9 mouse cellular contexts compared by ENCODE assay signal in the genomic region with DNA sequence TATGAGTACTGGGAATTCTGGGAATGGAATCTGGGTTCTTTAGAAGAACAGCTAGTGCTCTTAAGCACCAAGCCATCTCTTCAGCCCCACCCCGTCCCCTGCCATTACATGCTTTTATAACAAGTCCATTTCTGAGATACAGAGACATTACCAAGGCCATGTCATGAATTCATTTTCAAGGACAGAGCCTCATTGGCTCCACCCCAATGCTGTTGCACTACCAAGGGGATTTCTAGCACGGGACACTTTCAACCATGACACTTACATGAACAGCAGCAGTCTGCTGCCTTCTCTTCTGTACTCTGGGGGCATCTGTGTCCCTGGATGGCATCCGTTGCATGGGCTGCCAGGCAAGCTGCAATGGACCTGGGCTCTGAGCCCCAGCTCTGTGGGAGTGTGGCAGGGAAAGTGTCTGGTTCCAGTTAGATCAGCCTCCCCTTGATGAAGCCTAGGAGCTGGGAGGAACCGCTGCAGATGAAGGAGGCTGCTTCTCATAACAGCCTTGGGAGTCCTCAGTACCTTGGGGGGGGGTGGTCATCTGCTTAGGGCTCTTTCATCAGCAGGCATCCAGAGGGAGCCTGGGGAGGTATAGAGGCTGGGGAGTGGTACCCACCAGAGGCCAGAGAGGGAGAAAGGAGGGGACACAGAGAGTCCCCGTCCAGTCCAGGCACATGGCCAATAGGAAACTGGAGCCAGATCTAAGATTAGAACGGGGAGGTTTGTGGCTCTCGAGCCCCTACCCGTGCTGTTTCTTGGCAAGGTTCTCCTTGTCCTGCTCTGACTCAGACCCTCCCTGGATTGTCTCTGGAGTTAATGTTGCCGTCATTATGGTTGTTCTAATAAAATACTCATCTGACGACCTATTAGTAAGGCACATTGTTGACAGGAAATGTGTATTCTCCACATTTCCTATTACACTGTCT. TPM values are rescaled to one million over a fixed set of nuclear protein-coding genes. Genes with fewer than 3 reads are reported as not detected.
A peak's percentile ranks its signal among the peaks of the same experiment; 100 is the strongest.
DNase-seq lines count a peak whose midpoint lies in the region; ATAC-seq and TF ChIP-seq lines count a peak whose summit lies in the region.
"Had no signal": no experiment of that assay in that cellular context is flagged by ENCODE, and none has a peak within 500 bp of the region (broad histone marks: within the 10 kb centered on the region; RNA-seq: fewer than 3 reads in every experiment).

No protein-coding gene starts in this region.

- no peaks in the 10 kb centered on the region for H3K27me3 ChIP-seq in forebrain, postnatal 0 days (ENCODE audit: insufficient read depth, low read length)
- no peaks in the 10 kb centered on the region for H3K27me3 ChIP-seq in forebrain, embryonic 12.5 days
- H3K27me3 ChIP-seq in stomach, postnatal 0 days (ENCODE audit: control insufficient read depth, insufficient read depth, low read length): no peaks in the 10 kb centered on the region

- no peak for TF ChIP-seq EP300 in stomach, postnatal 0 days (optimal IDR thresholded peaks at IDR 0.05)

- H3K4me2 ChIP-seq in forebrain, postnatal 0 days (ENCODE audit: low read depth): no peak overlapping the region
- no peak overlapping the region for H3K4me2 ChIP-seq in forebrain, embryonic 12.5 days
- H3K4me2 ChIP-seq in stomach, postnatal 0 days (replicated peaks; ENCODE audit: low read depth): no peak overlapping the region

- no peak for TF ChIP-seq CTCF in forebrain, postnatal 0 days (IDR thresholded peaks at IDR 0.05; ENCODE audit: low read depth)
- TF ChIP-seq CTCF in embryonic fibroblast, embryonic 13.5 days (IDR thresholded peaks at IDR 0.05; ENCODE audit: borderline replicate concordance, insufficient read depth, low read length): no peak
- TF ChIP-seq CTCF in stomach, postnatal 0 days (IDR thresholded peaks at IDR 0.05; ENCODE audit: low read depth): no peak

- H3K27ac ChIP-seq in forebrain, postnatal 0 days (ENCODE audit: low read depth, low read length): no peak overlapping the region
- no peak overlapping the region for H3K27ac ChIP-seq in forebrain, embryonic 12.5 days
- peak overlapping the region; percentile 13; the same call in 1 of the 2 replicates for H3K27ac ChIP-seq in embryonic fibroblast, embryonic 13.5 days (ENCODE audit: insufficient read depth, low read length)
- H3K27ac ChIP-seq in stomach, postnatal 0 days (replicated peaks): peak overlapping the region; percentile 19; the same call in 1 of the 2 replicates

- H3K4me3 ChIP-seq in forebrain, postnatal 0 days (ENCODE audit: low read depth, low read length): no peak overlapping the region
- H3K4me3 ChIP-seq in forebrain, embryonic 12.5 days (replicated peaks): no peak overlapping the region
- no peak overlapping the region for H3K4me3 ChIP-seq in embryonic fibroblast, embryonic 13.5 days (ENCODE audit: insufficient read depth, low read length)
- no peak overlapping the region for H3K4me3 ChIP-seq in stomach, postnatal 0 days (ENCODE audit: low read depth, low read length)

- no peak for TF ChIP-seq POLR2A in embryonic fibroblast, embryonic 13.5 days (IDR thresholded peaks at IDR 0.05; ENCODE audit: low read depth, low read length)

- WGBS in forebrain, postnatal 0 days: 49% methylated on average over 10 of the region's 10 CpGs
- WGBS in forebrain, embryonic 12.5 days: 84% methylated on average over 10 of the region's 10 CpGs
- 42% methylated on average over 10 of the region's 10 CpGs for WGBS in stomach, postnatal 0 days

- no peak overlapping the region for H3K9ac ChIP-seq in forebrain, postnatal 0 days
- no peak overlapping the region for H3K9ac ChIP-seq in forebrain, embryonic 12.5 days
- H3K9ac ChIP-seq in stomach, postnatal 0 days (ENCODE audit: low read length): no peak overlapping the region

- DNase-seq in forebrain, postnatal 0 days: peak; percentile 26
- DNase-seq in Muller cell, postnatal 12 days (ENCODE audit: inconsistent ontology term): peak; percentile 55
- DNase-seq in kidney, postnatal 10 days: peak; percentile 71
- DNase-seq in stomach, postnatal 0 days (ENCODE audit: low spot score): peak; percentile 27
- no peak for DNase-seq in layer of hippocampus, adult 9-11 months

- no peaks in the 10 kb centered on the region for H3K36me3 ChIP-seq in forebrain, postnatal 0 days (ENCODE audit: insufficient read depth)
- H3K36me3 ChIP-seq in forebrain, embryonic 12.5 days (replicated peaks): no peaks in the 10 kb centered on the region
- no peaks in the 10 kb centered on the region for H3K36me3 ChIP-seq in stomach, postnatal 0 days (ENCODE audit: control insufficient read depth, insufficient read depth, low read length)

- peak; percentile 54 for ATAC-seq in forebrain, postnatal 0 days
- ATAC-seq in forebrain, embryonic 12.5 days (ENCODE audit: low FRiP score): no peak
- ATAC-seq in stomach, postnatal 0 days (ENCODE audit: low FRiP score, low TSS enrichment): peak; percentile 54; the same call in 1 of the 2 replicates
- no peak for ATAC-seq in granulocyte monocyte progenitor cell, adult 5-6 weeks (replicated peaks; ENCODE audit: poor library complexity, severe bottlenecking)

- no peaks in the 10 kb centered on the region; the same call in 1 of the 2 replicates for H3K4me1 ChIP-seq in forebrain, postnatal 0 days (ENCODE audit: insufficient read depth)
- H3K4me1 ChIP-seq in forebrain, embryonic 12.5 days: no peaks in the 10 kb centered on the region
- H3K4me1 ChIP-seq in embryonic fibroblast, embryonic 13.5 days (ENCODE audit: control insufficient read depth, insufficient read depth, low read length): peaks cover 6% of the 10 kb centered on the region; the same call in 1 of the 2 replicates
- 0 out of 2 replicates have a peak, but pooled peaks cover 3% of the 10 kb centered on the region for H3K4me1 ChIP-seq in stomach, postnatal 0 days (replicated peaks; ENCODE audit: control insufficient read depth, insufficient read depth)

- no peaks in the 10 kb centered on the region for H3K9me3 ChIP-seq in forebrain, postnatal 0 days (ENCODE audit: low read length)
- H3K9me3 ChIP-seq in forebrain, embryonic 12.5 days: no peaks in the 10 kb centered on the region
- H3K9me3 ChIP-seq in stomach, postnatal 0 days (ENCODE audit: control insufficient read depth, low read length): no peaks in the 10 kb centered on the region

RNA-seq across cellular contexts. Expression of a gene that starts 52.4 kb away (rescaled TPM):
- total RNA-seq in forebrain, postnatal 0 days (2014; rRNA removed): 63.3 and 80.3 TPM in 2 replicates
- 32.4 and 35.2 TPM in 2 replicates for polyA plus RNA-seq in forebrain, postnatal 0 days (2015; fragmentation: Nextera tagmentation; extraction: Ambion mirVana)
- polyA plus RNA-seq in forebrain, embryonic 12.5 days (2016; fragmentation: Nextera tagmentation; extraction: Ambion mirVana): 133 and 141 TPM in 2 replicates
- 56.4 and 59.9 TPM in 2 replicates for polyA plus RNA-seq in embryonic fibroblast, embryonic 13.5 days (2011; ENCODE audit: insufficient read length, low read depth, missing spikeins)
- polyA plus RNA-seq in stomach, postnatal 0 days (2015; fragmentation: Nextera tagmentation; extraction: Ambion mirVana): 48.6 and 55.6 TPM in 2 replicates
- total RNA-seq in granulocyte monocyte progenitor cell, adult 5-6 weeks (2014; fragmentation: Nextera tagmentation): 55.5 and 58.1 TPM in 2 replicates
- 40.8 and 40.9 TPM in 2 replicates for total RNA-seq in granulocyte monocyte progenitor cell, adult 5-6 weeks (2017)

RNA-seq across cellular contexts. Expression of a gene that starts 53.4 kb away (rescaled TPM):
- 36.9 and 47.6 TPM in 2 replicates for total RNA-seq in forebrain, postnatal 0 days (2014; rRNA removed)
- 13.4 and 17.1 TPM in 2 replicates for polyA plus RNA-seq in forebrain, postnatal 0 days (2015; fragmentation: Nextera tagmentation; extraction: Ambion mirVana)
- 78.4 and 89.6 TPM in 2 replicates for polyA plus RNA-seq in forebrain, embryonic 12.5 days (2016; fragmentation: Nextera tagmentation; extraction: Ambion mirVana)
- polyA plus RNA-seq in embryonic fibroblast, embryonic 13.5 days (2011; ENCODE audit: insufficient read length, low read depth, missing spikeins): 50.0 and 59.9 TPM in 2 replicates
- polyA plus RNA-seq in stomach, postnatal 0 days (2015; fragmentation: Nextera tagmentation; extraction: Ambion mirVana): 60.8 and 67.1 TPM in 2 replicates
- total RNA-seq in granulocyte monocyte progenitor cell, adult 5-6 weeks (2014; fragmentation: Nextera tagmentation): not detected in 2 replicates
- not detected in 2 replicates for total RNA-seq in granulocyte monocyte progenitor cell, adult 5-6 weeks (2017)
- total RNA-seq: CH12.LX had no signal

Comparison
In these comparisons a context has a peak if more than half of its experiments do, and no peak if none do; other contexts are left out.
1. ATAC-seq: peak in forebrain, postnatal 0 days (single experiment) and stomach, postnatal 0 days (single experiment); none in forebrain, embryonic 12.5 days (single experiment) and granulocyte monocyte progenitor cell, adult 5-6 weeks (single experiment).
2. H3K27ac ChIP-seq: peak in embryonic fibroblast, embryonic 13.5 days (single experiment) and stomach, postnatal 0 days (single experiment); none in forebrain, postnatal 0 days (single experiment) and forebrain, embryonic 12.5 days (single experiment).